ENCODE assay signal across 8 mouse cellular contexts in genomic region chr11:97662207-97662892, GRCm38 (mm10). TPM values are rescaled to one million over a fixed set of nuclear protein-coding genes. Genes with fewer than 3 reads are reported as not detected.
DNase-seq lines count a peak whose midpoint lies in the region; ATAC-seq lines count a peak whose summit lies in the region.

No protein-coding gene starts in this region.

- H3K4me3 ChIP-seq in heart, embryonic 12.5 days = peak overlapping the region; percentile 93
- H3K4me3 ChIP-seq in midbrain, embryonic 11.5 days (ENCODE audit: low read depth, low read length) = peak overlapping the region; percentile 97

- peak; percentile 61 for DNase-seq in adrenal gland, postnatal 10 days
- no peak for DNase-seq in adrenal gland, adult 8-10 months
- DNase-seq in kidney, postnatal 10 days = peak; percentile 70
- DNase-seq in midbrain, embryonic 11.5 days (ENCODE audit: low spot score, missing footprints) = peak; percentile 92
- DNase-seq in thymus, postnatal 4 days = peak; percentile 57
- no peak for DNase-seq in frontal cortex, postnatal 10 days (ENCODE audit: low spot score in 2 of 2)

- WGBS in heart, embryonic 12.5 days = 2% methylated on average over 21 of the region's 21 CpGs
- WGBS in midbrain, embryonic 11.5 days = under 1% methylated on average over 21 of the region's 21 CpGs

- H3K4me1 ChIP-seq in heart, embryonic 12.5 days (replicated peaks) = peaks cover 54% of the 10 kb centered on the region
- H3K4me1 ChIP-seq in midbrain, embryonic 11.5 days (ENCODE audit: control insufficient read depth, insufficient read depth, low read length) = peaks cover 39% of the 10 kb centered on the region

- H3K4me2 ChIP-seq in heart, embryonic 12.5 days = peak overlapping the region; percentile 76
- peak overlapping the region; percentile 70 for H3K4me2 ChIP-seq in midbrain, embryonic 11.5 days

- no peaks in the 10 kb centered on the region for H3K9me3 ChIP-seq in heart, embryonic 12.5 days (replicated peaks)
- no peaks in the 10 kb centered on the region for H3K9me3 ChIP-seq in midbrain, embryonic 11.5 days (ENCODE audit: control insufficient read depth, low read length)

- peak overlapping the region; percentile 90 for H3K9ac ChIP-seq in heart, embryonic 12.5 days
- peak overlapping the region; percentile 93 for H3K9ac ChIP-seq in midbrain, embryonic 11.5 days (ENCODE audit: low read length)

- H3K36me3 ChIP-seq in heart, embryonic 12.5 days = peaks cover 21% of the 10 kb centered on the region
- peaks cover 10% of the 10 kb centered on the region for H3K36me3 ChIP-seq in midbrain, embryonic 11.5 days (ENCODE audit: control insufficient read depth, insufficient read depth, low read length)

- peak; percentile 32 for ATAC-seq in activated CD4-positive, CD25-positive, alpha-beta regulatory T cell, adult 4 months
- no peak for ATAC-seq in heart, embryonic 12.5 days (ENCODE audit: insufficient number of reproducible peaks, low FRiP score)
- ATAC-seq in midbrain, embryonic 11.5 days (ENCODE audit: low FRiP score) = no peak

- peak overlapping the region; percentile 94 for H3K27ac ChIP-seq in heart, embryonic 12.5 days (ENCODE audit: poor library complexity, severe bottlenecking)
- peak overlapping the region; percentile 87; the same call in 1 of the 2 replicates for H3K27ac ChIP-seq in midbrain, embryonic 11.5 days (ENCODE audit: low read depth, low read length)

- no peaks in the 10 kb centered on the region for H3K27me3 ChIP-seq in heart, embryonic 12.5 days (replicated peaks)
- peaks cover 12% of the 10 kb centered on the region for H3K27me3 ChIP-seq in midbrain, embryonic 11.5 days (ENCODE audit: control insufficient read depth, insufficient read depth, low read length)

RNA-seq across cellular contexts. Expression of gene Mllt6, which starts 0.9 kb away (rescaled TPM):
- 10 to 100 TPM; 36.1 to 48.2 TPM for total RNA-seq in adrenal gland, postnatal 10 days (2021)
- 10 to 100 TPM; 53.1 to 99.4 (median 71.8) TPM for total RNA-seq in adrenal gland, adult 8-10 months (2022)
- 10 to 100 TPM; 13.9 to 15.2 TPM for polyA plus RNA-seq in activated CD4-positive, CD25-positive, alpha-beta regulatory T cell, adult 4 months (2017; shearing (Covaris generic))
- polyA plus RNA-seq in heart, embryonic 12.5 days (2016; fragmentation: Nextera tagmentation; extraction: Ambion mirVana) = 1.8 and 2.2 TPM in 2 replicates
- polyA plus RNA-seq in midbrain, embryonic 11.5 days (2014; fragmentation: Nextera tagmentation; extraction: Ambion mirVana) = 3.5 and 4.3 TPM in 2 replicates

RNA-seq across cellular contexts. Expression of gene Cisd3, which starts 23.3 kb away (rescaled TPM):
- total RNA-seq in adrenal gland, postnatal 10 days (2021) = 100 to 1,000 TPM; 260 to 277 TPM
- total RNA-seq in adrenal gland, adult 8-10 months (2022) = 100 to 1,000 TPM; 153 to 194 (median 169) TPM
- 10 to 100 TPM; 91.3 to 99.5 TPM for polyA plus RNA-seq in activated CD4-positive, CD25-positive, alpha-beta regulatory T cell, adult 4 months (2017; shearing (Covaris generic))
- polyA plus RNA-seq in heart, embryonic 12.5 days (2016; fragmentation: Nextera tagmentation; extraction: Ambion mirVana) = 40.5 and 44.8 TPM in 2 replicates
- polyA plus RNA-seq in midbrain, embryonic 11.5 days (2014; fragmentation: Nextera tagmentation; extraction: Ambion mirVana) = 13.4 and 19.0 TPM in 2 replicates

RNA-seq across cellular contexts. Expression of gene Epop, which starts 32.8 kb away (rescaled TPM):
- total RNA-seq in adrenal gland, postnatal 10 days (2021) = 1 to 10 TPM; 3.5 to 5.1 TPM
- 1 to 10 TPM; 2.1 to 5.4 (median 4.0) TPM for total RNA-seq in adrenal gland, adult 8-10 months (2022)
- polyA plus RNA-seq in activated CD4-positive, CD25-positive, alpha-beta regulatory T cell, adult 4 months (2017; shearing (Covaris generic)) = under 1 TPM; 0.40 to 0.61 TPM
- 2.0 and 2.5 TPM in 2 replicates for polyA plus RNA-seq in heart, embryonic 12.5 days (2016; fragmentation: Nextera tagmentation; extraction: Ambion mirVana)
- 7.0 and 12.0 TPM in 2 replicates for polyA plus RNA-seq in midbrain, embryonic 11.5 days (2014; fragmentation: Nextera tagmentation; extraction: Ambion mirVana)

RNA-seq across cellular contexts. Expression of gene Pcgf2, which starts 37.9 kb away (rescaled TPM):
- 10 to 100 TPM; 29.7 to 41.0 TPM for total RNA-seq in adrenal gland, postnatal 10 days (2021)
- total RNA-seq in adrenal gland, adult 8-10 months (2022) = 10 to 100 TPM; 22.2 to 48.5 (median 32.1) TPM
- polyA plus RNA-seq in activated CD4-positive, CD25-positive, alpha-beta regulatory T cell, adult 4 months (2017; shearing (Covaris generic)) = 1 to 10 TPM; 3.1 to 4.7 TPM
- polyA plus RNA-seq in heart, embryonic 12.5 days (2016; fragmentation: Nextera tagmentation; extraction: Ambion mirVana) = 11.0 and 12.3 TPM in 2 replicates
- 13.4 and 16.1 TPM in 2 replicates for polyA plus RNA-seq in midbrain, embryonic 11.5 days (2014; fragmentation: Nextera tagmentation; extraction: Ambion mirVana)

RNA-seq across cellular contexts. Expression of gene Psmb3, which starts 40.8 kb away (rescaled TPM):
- 100 to 1,000 TPM; 231 to 234 TPM for total RNA-seq in adrenal gland, postnatal 10 days (2021)
- total RNA-seq in adrenal gland, adult 8-10 months (2022) = 100 to 1,000 TPM; 197 to 238 (median 210) TPM
- polyA plus RNA-seq in activated CD4-positive, CD25-positive, alpha-beta regulatory T cell, adult 4 months (2017; shearing (Covaris generic)) = 100 to 1,000 TPM; 422 to 486 TPM
- 342 and 374 TPM in 2 replicates for polyA plus RNA-seq in heart, embryonic 12.5 days (2016; fragmentation: Nextera tagmentation; extraction: Ambion mirVana)
- 477 and 517 TPM in 2 replicates for polyA plus RNA-seq in midbrain, embryonic 11.5 days (2014; fragmentation: Nextera tagmentation; extraction: Ambion mirVana)

Comparison
In these comparisons a context has a peak if more than half of its experiments do, and no peak if none do; other contexts are left out.
1. DNase-seq: peak in adrenal gland, postnatal 10 days (single experiment), kidney, postnatal 10 days (single experiment), midbrain, embryonic 11.5 days (single experiment) and thymus, postnatal 4 days (single experiment); none in adrenal gland, adult 8-10 months (single experiment) and frontal cortex, postnatal 10 days (0 of 2).